Mouse (Mus musculus): ENCODE measurements at regions not wholly inside any gene's neighbourhood (a gene's known extent, or its start where the extent isn't known, plus 50 kb on each side); places are given as distances from the start of the nearest gene placed in this dataset.
"Not testable (repeated sequence)": the region's sequence is repeated elsewhere in the genome, so short reads cannot be mapped to it uniquely, and the experiment has no call there.

DNA sequence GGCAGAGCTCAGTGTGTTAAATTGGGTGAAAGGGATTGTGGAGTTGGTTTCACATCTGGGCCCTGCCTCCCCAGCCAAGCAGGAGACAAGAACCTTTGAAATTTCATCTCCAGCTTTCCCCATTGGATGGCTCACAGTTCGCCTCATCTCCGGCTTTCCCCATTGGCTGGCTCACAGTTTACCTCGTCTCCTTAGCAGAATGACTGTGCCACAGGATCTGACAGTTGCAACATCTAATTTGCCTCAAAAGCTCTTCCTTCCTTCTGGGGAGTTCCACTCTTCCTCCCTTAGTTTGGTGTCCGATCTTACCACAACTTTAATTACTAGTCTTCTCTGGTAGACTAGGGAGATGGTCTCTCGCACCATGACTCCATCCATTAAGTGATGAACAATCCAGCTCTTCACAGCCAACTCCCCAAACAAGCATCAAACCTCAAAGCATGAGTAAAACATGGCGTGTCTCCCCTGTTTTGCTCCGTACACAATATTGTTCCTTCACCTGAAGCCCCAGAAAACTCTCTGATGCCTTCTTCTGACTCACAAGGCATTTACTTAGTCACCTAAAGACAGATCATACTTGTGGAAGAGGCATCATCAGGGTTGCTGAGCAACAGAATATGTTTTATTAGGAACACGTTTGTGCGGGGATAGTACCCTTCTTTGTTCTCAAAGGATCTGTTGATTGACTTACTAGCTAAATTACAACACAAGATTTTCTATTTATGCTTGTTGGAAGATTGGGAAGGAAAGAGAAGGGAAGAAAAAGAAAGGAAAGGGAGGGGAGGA lies 199.1 kb upstream of the Serp2 start:
- no peak for DNase-seq (ENCODE audit: extremely low spot score, low spot score)

DNA sequence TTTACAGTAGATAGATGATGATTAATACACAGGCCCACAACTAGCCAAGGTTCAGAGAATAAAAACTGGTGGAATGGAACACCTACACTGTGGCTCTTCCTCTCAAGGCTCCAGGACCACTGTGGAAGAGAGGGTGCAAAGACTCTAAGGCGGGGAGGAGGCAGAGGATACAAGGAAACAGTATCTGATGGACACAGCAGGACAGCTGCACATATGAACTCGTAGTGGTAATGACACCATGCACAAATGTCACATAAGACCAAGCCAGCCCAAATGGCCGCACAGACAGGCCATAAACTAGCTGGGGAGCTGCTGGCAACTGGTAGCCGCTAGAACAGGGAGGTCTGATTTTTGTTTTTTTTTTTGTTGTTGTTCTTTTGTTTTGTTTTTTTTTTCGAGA lies 197.0 kb upstream of the Serp2 start:
- DNase-seq (ENCODE audit: extremely low spot score, low spot score) = no peak

DNA sequence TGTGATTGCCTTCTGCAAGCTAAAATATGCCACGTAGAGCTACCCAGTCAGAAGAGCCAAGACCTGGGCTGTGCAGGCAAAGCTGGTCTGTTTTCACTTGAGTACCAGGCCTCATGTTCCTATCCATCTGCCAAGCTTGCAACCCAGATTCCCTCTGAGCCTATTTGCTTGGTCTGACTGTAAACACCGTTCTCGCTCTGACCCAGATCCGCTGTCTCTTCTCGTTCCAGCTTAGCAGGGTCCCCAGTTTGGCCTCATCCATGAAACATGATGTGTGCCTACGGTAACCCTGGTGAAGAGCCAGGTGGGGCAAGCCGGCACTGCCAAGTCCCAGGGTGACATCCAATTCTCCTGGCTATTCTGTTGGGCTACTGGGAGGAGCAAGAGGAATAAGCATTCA lies 192.5 kb upstream of the Serp2 start:
- no peak for DNase-seq (ENCODE audit: extremely low spot score, low spot score)

DNA sequence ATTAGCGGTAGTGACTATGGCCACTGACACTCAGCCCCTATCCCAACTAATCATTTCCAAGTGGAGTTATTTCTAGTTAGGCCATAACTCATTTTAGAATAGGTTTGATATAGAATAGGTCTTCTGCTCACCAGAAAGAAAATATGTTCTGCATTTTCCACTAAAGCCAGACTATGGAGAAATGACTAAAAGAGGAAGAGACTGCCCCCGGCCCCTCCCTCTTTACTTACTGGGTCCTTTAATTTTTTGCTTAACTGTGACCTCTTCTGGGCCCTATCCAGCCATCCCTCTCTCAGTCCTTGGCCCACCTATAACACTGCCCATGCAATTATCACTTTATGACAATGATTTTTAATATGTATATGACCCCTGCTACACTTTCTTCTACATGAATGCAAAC lies 192.0 kb upstream of the Serp2 start:
- DNase-seq (ENCODE audit: extremely low spot score, low spot score) = no peak

DNA sequence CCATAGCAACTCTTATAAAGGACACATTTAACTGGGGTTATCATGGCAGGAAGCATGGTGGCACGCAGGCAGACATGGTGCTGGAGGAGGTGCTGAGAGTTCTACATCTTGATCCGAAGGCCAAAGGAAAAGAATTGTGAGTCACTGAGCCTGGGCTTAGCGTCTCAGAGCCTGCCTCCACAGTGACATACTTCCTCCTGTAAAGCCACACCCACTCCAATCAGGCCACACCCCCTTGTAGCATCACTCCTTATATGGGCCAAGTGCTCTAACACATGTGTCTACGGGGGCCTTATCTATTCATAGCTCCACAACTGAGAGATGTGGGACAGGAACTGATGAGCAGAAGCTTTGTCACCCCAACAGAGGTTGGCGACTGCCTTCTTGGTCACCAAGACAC lies 191.1 kb upstream of the Serp2 start:
- DNase-seq (ENCODE audit: extremely low spot score, low spot score) = no peak

DNA sequence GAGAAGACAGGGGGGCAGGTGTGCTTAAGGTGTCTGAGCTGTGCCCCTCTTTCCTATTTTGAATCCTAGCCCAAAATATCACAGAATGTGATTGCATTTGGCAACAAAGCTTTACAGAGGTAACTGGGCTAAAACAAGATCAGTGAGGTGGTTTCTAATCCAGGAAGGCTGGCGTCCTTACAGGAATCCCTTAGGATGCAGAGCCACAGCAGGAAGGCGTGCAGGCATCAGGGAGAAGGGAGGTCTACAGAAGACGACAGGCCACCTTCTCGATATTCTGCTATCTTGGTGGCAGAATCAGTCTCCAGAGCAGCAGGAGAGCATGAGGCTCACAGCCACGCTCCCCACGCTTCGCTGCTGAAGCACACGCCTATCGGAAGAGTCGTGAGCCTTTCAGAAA lies 189.6 kb upstream of the Serp2 start:
- DNase-seq (ENCODE audit: extremely low spot score, low spot score) = no peak

GRCm38 (mm10) chr14:76744674-76745433 lies 188.2 kb upstream of the Serp2 start:
- no peak for DNase-seq (ENCODE audit: extremely low spot score, low spot score)

DNA sequence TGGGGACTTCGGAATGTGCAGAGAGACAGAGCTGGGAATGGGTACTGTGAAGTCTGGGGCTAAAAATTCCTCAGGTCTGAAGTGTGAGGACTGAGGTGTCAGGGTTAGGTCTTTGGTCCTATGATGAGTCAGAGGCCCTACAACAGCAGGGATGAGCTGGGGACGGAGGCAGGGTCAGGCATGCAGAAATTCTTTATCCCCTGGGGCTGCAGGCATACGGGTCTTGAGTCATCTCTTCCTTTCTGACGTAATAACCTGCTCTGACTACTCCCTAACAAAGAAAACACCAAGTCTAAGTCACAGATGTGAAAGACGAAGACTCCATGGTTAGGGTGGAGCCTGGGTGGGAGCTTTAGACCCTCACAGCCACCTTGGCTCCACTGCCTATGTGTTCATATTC lies 185.6 kb upstream of the Serp2 start:
- DNase-seq (ENCODE audit: extremely low spot score, low spot score) = no peak

GRCm38 (mm10) chr14:76739836-76740597 lies 183.3 kb upstream of the Serp2 start:
- DNase-seq (ENCODE audit: extremely low spot score, low spot score) = peak; percentile 41

DNA sequence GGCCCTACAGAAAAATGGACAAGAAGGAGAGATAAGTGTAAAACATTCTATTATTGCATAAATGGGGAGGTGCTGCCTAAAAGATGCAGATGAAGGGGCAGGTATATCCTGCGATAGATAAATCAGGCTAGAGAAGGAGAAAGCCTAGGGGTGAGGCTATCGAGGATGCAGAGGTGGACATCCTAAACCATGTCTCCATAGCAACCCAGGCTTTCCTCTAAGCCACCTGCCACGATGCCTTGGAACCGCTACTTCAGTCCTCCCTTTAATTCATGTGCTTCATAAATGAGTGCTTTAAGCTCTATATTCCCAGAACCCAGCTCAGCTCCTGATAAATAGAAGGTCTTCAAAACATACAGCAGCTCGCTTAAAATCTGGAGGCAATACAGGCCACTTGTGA lies 179.3 kb upstream of the Serp2 start:
- DNase-seq (ENCODE audit: extremely low spot score, low spot score) = no peak

DNA sequence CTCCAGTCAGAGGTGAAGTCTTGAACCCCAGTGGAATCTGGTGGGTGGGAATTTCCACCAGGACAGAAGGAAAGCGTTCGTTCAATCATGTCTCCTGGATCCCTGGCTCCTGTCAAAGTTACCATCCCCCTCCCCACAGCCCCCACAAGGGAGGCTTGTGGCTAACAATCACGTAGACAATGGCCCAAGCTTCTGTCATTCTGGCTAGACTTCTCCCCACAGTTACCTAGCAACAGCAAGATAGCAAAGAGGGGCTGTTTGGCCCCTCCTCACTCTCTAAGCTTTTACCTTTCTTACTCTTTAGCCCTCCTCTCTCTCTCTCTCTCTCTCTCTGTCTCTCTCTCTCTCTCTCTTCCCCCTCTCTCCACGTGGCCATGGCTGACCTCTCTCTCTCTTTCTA lies 178.4 kb upstream of the Serp2 start:
- DNase-seq (ENCODE audit: extremely low spot score, low spot score) = no peak

- no peak for DNase-seq (ENCODE audit: extremely low spot score, low spot score)
Observed at GRCm38 (mm10) chr14:76733258-76733823, 176.7 kb upstream of the Serp2 start.

GRCm38 (mm10) chr14:76731096-76731986 lies 174.7 kb upstream of the Serp2 start:
- DNase-seq (ENCODE audit: extremely low spot score, low spot score) = no peak

DNA sequence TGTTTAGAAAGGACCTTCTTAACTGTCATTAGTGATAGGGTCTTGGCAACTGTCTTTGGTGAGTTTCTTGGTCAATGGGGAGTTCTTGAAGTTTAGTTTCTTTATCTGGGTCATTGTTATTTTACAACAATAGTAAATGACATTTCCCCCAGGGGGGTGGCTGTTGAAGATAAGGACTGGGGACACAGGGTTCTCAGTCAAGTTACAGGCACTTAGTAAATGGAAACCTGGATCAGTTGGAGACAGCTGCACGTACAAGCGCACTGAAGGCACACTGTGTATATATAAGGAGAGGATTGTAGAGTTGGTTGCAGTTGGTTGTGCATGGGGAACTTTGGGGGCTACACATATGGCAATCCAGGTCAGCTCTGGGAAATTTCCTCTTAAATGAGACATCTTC lies 169.2 kb upstream of the Serp2 start:
- DNase-seq (ENCODE audit: extremely low spot score, low spot score) = no peak

- DNase-seq (ENCODE audit: extremely low spot score, low spot score) = not testable (repeated sequence)
Observed at GRCm38 (mm10) chr14:76725231-76725630, 168.5 kb upstream of the Serp2 start.

DNA sequence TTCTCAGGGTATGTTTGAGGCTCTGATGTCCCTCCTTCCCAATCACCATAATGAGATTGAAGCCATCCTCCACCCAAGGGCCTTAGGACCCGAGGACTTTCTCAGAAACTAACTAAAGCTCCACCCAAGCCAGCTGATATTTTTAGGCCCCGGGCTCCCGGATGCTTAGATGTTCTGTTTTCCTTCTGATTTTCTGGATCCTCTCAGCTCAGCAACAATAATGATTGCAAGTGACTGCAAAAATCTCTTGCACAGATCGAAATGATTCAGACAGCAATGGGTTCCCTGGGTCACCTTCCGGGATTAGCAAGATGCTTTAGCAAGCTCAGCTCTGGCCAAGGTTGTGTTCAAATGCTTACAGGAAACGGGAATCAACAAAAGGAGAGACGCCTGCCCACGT lies 168.1 kb upstream of the Serp2 start:
- DNase-seq (ENCODE audit: extremely low spot score, low spot score) = no peak

GRCm38 (mm10) chr14:76724395-76724794 lies 167.7 kb upstream of the Serp2 start:
- no peak for DNase-seq (ENCODE audit: extremely low spot score, low spot score)

- DNase-seq (ENCODE audit: extremely low spot score, low spot score) = no peak
Observed at GRCm38 (mm10) chr14:76723551-76723950, 166.9 kb upstream of the Serp2 start.

- DNase-seq (ENCODE audit: extremely low spot score, low spot score) = no peak
Observed at GRCm38 (mm10) chr14:76722297-76722696, 165.6 kb upstream of the Serp2 start.

- no peak for DNase-seq (ENCODE audit: extremely low spot score, low spot score)
Observed at GRCm38 (mm10) chr14:76721751-76722150, 165.1 kb upstream of the Serp2 start.

GRCm38 (mm10) chr14:76717081-76717480 lies 160.4 kb upstream of the Serp2 start:
- DNase-seq (ENCODE audit: extremely low spot score, low spot score) = no peak
